8 mouse cellular contexts compared by ENCODE assay signal in genomic region chr9:104062430-104063243, GRCm38 (mm10). TPM values are rescaled to one million over a fixed set of nuclear protein-coding genes. Genes with fewer than 3 reads are reported as not detected.
DNase-seq lines count a peak whose midpoint lies in the region; ATAC-seq lines count a peak whose summit lies in the region.

Gene Uba5 (minus strand): TSS chr9:104063134.

- H3K27me3 ChIP-seq in forebrain, embryonic 12.5 days, result no peaks in the 10 kb centered on the region

- under 1% methylated on average over 59 of the region's 59 CpGs for WGBS in forebrain, embryonic 12.5 days

- H3K4me1 ChIP-seq in forebrain, embryonic 12.5 days, result peaks cover 26% of the 10 kb centered on the region

- peaks cover 22% of the 10 kb centered on the region for H3K36me3 ChIP-seq in forebrain, embryonic 12.5 days (replicated peaks)

- intact Hi-C loops in heart, postnatal 25 days (cut with DNase I), result no loop called here

- peak within 1 kb of the TSS; percentile 87 for H3K4me3 ChIP-seq in forebrain, embryonic 12.5 days (replicated peaks)

- peak within 1 kb of the TSS; percentile 81 for H3K9ac ChIP-seq in forebrain, embryonic 12.5 days

- peak within 1 kb of the TSS; percentile 93 for H3K4me2 ChIP-seq in forebrain, embryonic 12.5 days

- H3K27ac ChIP-seq in forebrain, embryonic 12.5 days, result peak within 1 kb of the TSS; percentile 48; the same call in 1 of the 2 replicates

- peak; percentile 87 for DNase-seq in CD4-positive, CD25-positive, alpha-beta regulatory T cell, adult 2 months (ENCODE audit: low read depth, low spot score)
- peak; percentile 84 for DNase-seq in adrenal gland, postnatal 14 days
- DNase-seq in heart, postnatal 25 days (ENCODE audit: low spot score), result peak; percentile 44
- no peak for DNase-seq in layer of hippocampus, postnatal 10 days (ENCODE audit: low spot score in 2 of 2)
- DNase-seq in lung, postnatal 25 days (ENCODE audit: low spot score), result peak; percentile 60
- peak; percentile 50 to 68 for DNase-seq in right cerebral cortex, postnatal 36 days (ENCODE audit: low spot score in 2 of 2)
- peak; percentile 75 for DNase-seq in yolk sac, embryonic 10.5 days (ENCODE audit: low spot score)

- ATAC-seq in forebrain, embryonic 12.5 days (ENCODE audit: low FRiP score), result peak; percentile 81

- H3K9me3 ChIP-seq in forebrain, embryonic 12.5 days, result no peaks in the 10 kb centered on the region

RNA-seq across cellular contexts. Expression of gene Uba5, which starts in this region (rescaled TPM):
- 32.9 and 36.5 TPM in 2 replicates for total RNA-seq in adrenal gland, postnatal 14 days (2021)
- polyA plus RNA-seq in forebrain, embryonic 12.5 days (2016; fragmentation: Nextera tagmentation; extraction: Ambion mirVana), result 61.3 and 62.6 TPM in 2 replicates
- 10 to 100 TPM; 15.9 to 16.1 TPM for total RNA-seq in heart, postnatal 25 days (2021)
- 10 to 100 TPM; 43.4 to 46.5 TPM for total RNA-seq in layer of hippocampus, postnatal 10 days (2021)

Comparison
In these comparisons a context has a peak if more than half of its experiments do, and no peak if none do; other contexts are left out.
1. DNase-seq: peak in CD4-positive, CD25-positive, alpha-beta regulatory T cell, adult 2 months (single experiment), adrenal gland, postnatal 14 days (single experiment), heart, postnatal 25 days (single experiment), lung, postnatal 25 days (single experiment), right cerebral cortex, postnatal 36 days (2 of 2) and yolk sac, embryonic 10.5 days (single experiment); none in layer of hippocampus, postnatal 10 days (0 of 2).